Mouse (Mus musculus) limb, embryonic 10.5 days (tissue): ENCODE measurements around the gene Vps53. TPM values are rescaled to one million over a fixed set of nuclear protein-coding genes. Genes with fewer than 3 reads are reported as not detected.

ENCODE experiments used
- DNase-seq: peaks from one replicate; pipeline ENCODE4 v3.0.0-alpha.2; 2017; ENCODE audit warnings: low spot score
- H3K27ac ChIP-seq: fragments of 300-500 bp; sonication (generic); 2 replicates; pipeline ENCODE4 v1.5.1; 2016; ENCODE audit warnings: mild to moderate bottlenecking
- H3K27me3 ChIP-seq: fragments of 300-500 bp; sonication (generic); 2 replicates; pipeline ENCODE4 v1.6.1; 2016; ENCODE audit warnings: low read depth, mild to moderate bottlenecking; ENCODE audit not compliant: poor library complexity, severe bottlenecking
- H3K36me3 ChIP-seq: fragments of 300-500 bp; sonication (generic); 2 replicates; pipeline ENCODE4 v1.6.1; 2016; ENCODE audit warnings: mild to moderate bottlenecking, moderate library complexity
- H3K4me1 ChIP-seq: fragments of 300-500 bp; sonication (generic); 2 replicates; pipeline ENCODE4 v1.6.1; 2016
- H3K4me3 ChIP-seq: fragments of 300-500 bp; sonication (generic); 2 replicates; pipeline ENCODE4 v1.5.1; 2016; ENCODE audit warnings: mild to moderate bottlenecking, moderate library complexity
- H3K9me3 ChIP-seq: fragments of 300-500 bp; sonication (generic); replicated peaks from 2 replicates; pipeline ENCODE4 v1.6.1; 2016; ENCODE audit warnings: mild to moderate bottlenecking
- WGBS: fragments of 180-500 bp; shearing (Covaris S2); methylation state at CpG from one replicate; pipeline ENCODE4 v1.1.7; 2016; 5-methylcytosine and 5-hydroxymethylcytosine counted together
- polyA plus RNA-seq: library from polyadenylated mRNA; unstranded; fragments of >200 nt; fragmentation: Nextera tagmentation; extraction: Ambion mirVana; gene quantifications from 2 replicates; pipeline ENCODE4 v1.2.1, GENCODE M21; 2016

Vps53 gene
- polyA plus RNA-seq, 1 experiment from 2014 or later, result 36.2 TPM

DNA sequence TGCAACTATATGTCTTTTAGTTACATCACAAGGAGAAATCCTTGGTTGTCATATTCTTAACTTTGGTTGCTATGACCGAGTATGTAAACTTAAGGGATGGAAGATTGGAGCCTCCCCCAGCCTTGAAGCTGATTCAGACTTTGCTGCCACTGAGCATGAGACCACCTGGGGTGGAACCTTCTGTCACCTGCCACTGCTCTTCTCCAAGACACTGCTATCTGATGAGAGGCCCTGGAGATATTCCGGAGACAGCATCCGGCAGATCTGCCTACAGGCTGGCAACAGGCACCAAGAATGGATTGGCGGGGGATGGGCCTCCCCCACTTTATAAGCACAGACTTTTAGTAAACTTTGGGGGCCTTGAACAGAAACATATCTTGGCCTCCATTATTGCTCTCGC, 127.0 kb downstream of the Vps53 start:
- H3K27ac ChIP-seq, result no peak overlapping the region
- peaks cover 24% of the 10 kb centered on the region for H3K4me1 ChIP-seq
- DNase-seq, result no peak
- H3K27me3 ChIP-seq, result no peaks in the 10 kb centered on the region
- 92% methylated on average over 5 of the region's 5 CpGs for WGBS
- peaks cover 3% of the 10 kb centered on the region; the same call in 1 of the 2 replicates for H3K36me3 ChIP-seq
- H3K9me3 ChIP-seq, result no peaks in the 10 kb centered on the region
- H3K4me3 ChIP-seq, result no peak overlapping the region

DNA sequence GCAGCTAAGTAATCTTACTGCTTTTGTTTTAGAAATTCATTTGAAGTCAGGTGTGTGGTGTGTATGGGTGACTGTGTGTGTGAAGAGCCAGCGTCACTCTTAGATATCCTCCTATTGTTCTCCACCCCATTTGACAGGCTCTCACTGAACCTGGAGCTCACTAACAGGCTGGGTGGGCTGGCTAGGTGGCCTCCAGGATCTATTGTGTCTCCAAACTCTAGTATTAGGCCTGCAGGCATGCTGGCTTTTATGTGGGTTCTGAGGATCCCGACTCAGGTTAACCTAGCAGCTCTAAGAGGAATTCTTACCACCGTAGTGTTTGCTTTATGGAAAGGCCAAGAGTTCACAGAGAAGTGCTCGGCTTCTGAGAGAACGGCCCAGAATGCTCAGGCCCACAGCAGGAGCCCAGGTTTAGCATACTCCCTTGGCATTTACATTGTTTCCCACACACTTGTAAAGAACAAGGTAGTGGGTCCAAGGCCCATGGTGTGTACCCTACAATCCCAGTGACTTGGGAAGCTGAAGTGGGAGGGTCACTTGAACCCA, 128.4 kb downstream of the Vps53 start:
- no peak for DNase-seq

GRCm38 (mm10) chr11:76050509-76050908, 128.9 kb downstream of the Vps53 start:
- 40% methylated on average over 3 of the region's 3 CpGs for WGBS
- DNase-seq, result no peak

More for the DNA sequence above, 128.4 kb downstream of the Vps53 start:
- Histone ChIP-seq H3K9me3 (no peaks in the 10 kb centered on the region), H3K4me1 (peaks cover 24% of the 10 kb centered on the region), H3K27ac (no peak overlapping the region), H3K4me3 (no peak overlapping the region), H3K36me3 (peaks cover 8% of the 10 kb centered on the region), H3K27me3 (no peaks in the 10 kb centered on the region)
- 56% methylated on average over 5 of the region's 5 CpGs for WGBS

GRCm38 (mm10) chr11:76045367-76045766, 134.1 kb downstream of the Vps53 start:
- no peak for DNase-seq
- no peaks in the 10 kb centered on the region for H3K27me3 ChIP-seq
- WGBS, result 89% methylated on average over 6 of the region's 6 CpGs
- H3K27ac ChIP-seq, result no peak overlapping the region
- no peak overlapping the region for H3K4me3 ChIP-seq
- peaks cover 43% of the 10 kb centered on the region for H3K4me1 ChIP-seq
- peaks cover 10% of the 10 kb centered on the region; the same call in 1 of the 2 replicates for H3K36me3 ChIP-seq
- no peaks in the 10 kb centered on the region for H3K9me3 ChIP-seq

More at GRCm38 (mm10) chr11:76050509-76050908, 128.9 kb downstream of the Vps53 start:
- Histone ChIP-seq H3K27ac (no peak overlapping the region), H3K27me3 (no peaks in the 10 kb centered on the region), H3K4me1 (peaks cover 24% of the 10 kb centered on the region), H3K4me3 (no peak overlapping the region), H3K36me3 (peaks cover 8% of the 10 kb centered on the region), H3K9me3 (no peaks in the 10 kb centered on the region)

DNA sequence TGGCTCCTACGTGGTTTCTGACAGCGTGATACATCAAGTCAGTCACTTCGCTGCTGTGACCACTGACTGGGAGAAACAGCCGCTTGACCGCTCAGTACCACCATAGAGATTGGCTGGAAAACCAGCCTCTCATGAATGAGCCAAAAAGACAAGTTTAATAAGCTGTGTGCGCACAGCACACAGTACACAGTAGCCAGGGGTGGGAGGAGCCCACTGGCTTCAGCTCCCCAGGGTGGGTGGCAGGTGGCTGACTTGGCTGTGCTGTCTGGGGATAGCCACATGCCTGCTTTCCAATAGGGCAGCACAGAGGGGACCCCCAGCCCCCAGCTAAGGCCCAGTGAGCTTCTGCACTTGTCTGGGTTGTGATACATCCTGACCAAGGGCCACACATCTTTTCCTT, 135.0 kb downstream of the Vps53 start:
- Histone ChIP-seq H3K36me3 (peaks cover 10% of the 10 kb centered on the region; the same call in 1 of the 2 replicates), H3K4me3 (no peak overlapping the region), H3K9me3 (no peaks in the 10 kb centered on the region), H3K27ac (0 out of 2 replicates have a peak overlapping the region, but pooled peaks have one; percentile 12), H3K27me3 (no peaks in the 10 kb centered on the region), H3K4me1 (peaks cover 42% of the 10 kb centered on the region)
- 91% methylated on average over 6 of the region's 6 CpGs for WGBS
- DNase-seq, result no peak

GRCm38 (mm10) chr11:76042882-76043281, 136.6 kb downstream of the Vps53 start:
- Histone ChIP-seq H3K4me1 (peaks cover 39% of the 10 kb centered on the region), H3K27me3 (no peaks in the 10 kb centered on the region), H3K36me3 (peaks cover 10% of the 10 kb centered on the region; the same call in 1 of the 2 replicates), H3K27ac (0 out of 2 replicates have a peak overlapping the region, but pooled peaks have one; percentile 36), H3K4me3 (no peak overlapping the region), H3K9me3 (no peaks in the 10 kb centered on the region)
- DNase-seq, result no peak
- 41% methylated on average over 5 of the region's 5 CpGs for WGBS

DNA sequence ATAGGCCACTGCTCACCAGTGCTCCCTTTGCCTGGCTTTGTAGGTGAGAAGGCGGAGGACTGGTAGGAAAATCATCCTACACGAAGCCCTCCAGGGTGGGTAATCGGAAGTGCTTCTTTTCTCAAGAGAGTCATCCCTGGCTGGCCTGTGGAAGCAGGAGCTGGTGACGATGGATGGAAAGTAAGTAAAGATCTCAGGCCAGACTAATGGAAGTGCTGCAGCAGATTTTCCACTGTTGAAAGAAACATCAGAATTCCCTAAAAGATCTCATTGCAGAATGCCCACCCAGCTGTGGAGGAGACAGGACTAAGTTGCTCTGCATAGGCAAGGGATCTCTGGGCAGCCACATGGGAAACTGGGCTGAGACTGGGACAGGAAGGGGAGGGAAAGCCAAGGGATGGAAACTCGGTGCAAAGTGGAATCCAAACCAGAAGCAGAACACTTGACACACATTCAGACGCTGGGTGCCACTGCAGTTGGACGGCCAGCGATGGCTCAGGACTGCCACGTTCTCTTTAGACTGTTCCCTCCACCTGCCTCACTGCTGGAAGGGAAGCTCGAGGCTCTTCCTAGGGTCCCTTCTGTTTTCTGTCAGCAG, 137.3 kb downstream of the Vps53 start:
- no peak for DNase-seq

DNA sequence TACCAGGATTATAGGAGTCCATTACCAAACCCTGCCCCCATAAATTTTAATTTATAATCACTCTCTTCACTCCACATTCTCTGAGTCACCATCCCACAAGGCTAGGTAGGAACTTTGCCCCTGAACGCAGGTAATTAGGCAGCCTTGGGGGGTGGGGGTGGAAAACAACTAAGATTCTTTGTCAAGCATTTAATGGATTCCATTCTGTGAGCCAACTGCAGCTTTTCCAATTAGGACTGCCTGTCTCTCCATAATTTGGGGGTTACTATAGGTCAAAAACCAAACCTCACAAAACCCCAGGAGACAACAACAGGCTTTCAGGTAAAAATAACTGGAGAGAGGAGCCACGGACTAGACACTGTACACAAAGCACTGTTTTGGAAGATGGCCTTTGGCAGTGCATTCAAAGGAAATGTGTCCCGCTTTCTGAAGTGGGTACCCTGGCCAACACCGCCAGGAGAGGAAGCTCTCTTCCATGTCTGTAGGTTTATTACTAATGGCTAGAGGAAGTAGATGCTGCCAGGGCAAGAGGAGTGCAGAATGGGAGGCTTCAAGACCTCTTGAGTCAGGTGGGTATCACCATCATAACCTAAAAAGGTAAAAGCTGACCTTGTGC, 138.6 kb downstream of the Vps53 start:
- Histone ChIP-seq H3K27me3 (no peaks in the 10 kb centered on the region), H3K4me3 (no peak overlapping the region), H3K9me3 (no peaks in the 10 kb centered on the region), H3K4me1 (peaks cover 38% of the 10 kb centered on the region), H3K27ac (no peak overlapping the region), H3K36me3 (peaks cover 5% of the 10 kb centered on the region; the same call in 1 of the 2 replicates)
- DNase-seq, result no peak
- WGBS, result 81% methylated on average over 4 of the region's 4 CpGs

More for the DNA sequence above, 137.3 kb downstream of the Vps53 start:
- peaks cover 10% of the 10 kb centered on the region; the same call in 1 of the 2 replicates for H3K36me3 ChIP-seq
- H3K9me3 ChIP-seq, result no peaks in the 10 kb centered on the region
- no peak overlapping the region for H3K4me3 ChIP-seq
- 63% methylated on average over 10 of the region's 10 CpGs for WGBS
- H3K27me3 ChIP-seq, result no peaks in the 10 kb centered on the region
- peak overlapping the region; percentile 65; the same call in 1 of the 2 replicates for H3K27ac ChIP-seq
- H3K4me1 ChIP-seq, result peaks cover 38% of the 10 kb centered on the region

DNA sequence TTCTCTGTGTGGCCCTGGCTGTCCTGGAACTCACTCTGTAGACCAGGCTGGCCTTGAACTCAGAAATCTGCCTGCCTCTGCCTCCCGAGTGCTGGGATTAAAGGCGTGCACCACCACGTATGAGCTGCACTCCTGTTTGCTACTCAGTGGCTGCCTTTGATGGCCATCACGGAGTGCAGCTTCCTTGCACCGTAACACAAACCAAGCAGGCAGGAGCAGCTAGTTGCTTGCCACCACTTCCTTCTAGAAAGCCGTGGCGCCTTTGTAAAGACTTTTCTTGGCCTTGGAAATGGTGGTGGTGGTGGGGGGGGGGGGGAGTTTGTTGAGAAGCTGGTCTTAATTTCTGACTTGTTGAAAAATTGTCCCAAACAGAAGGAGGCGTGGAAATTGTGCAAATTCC, 139.3 kb downstream of the Vps53 start:
- peaks cover 38% of the 10 kb centered on the region for H3K4me1 ChIP-seq
- DNase-seq, result no peak
- no peak overlapping the region for H3K4me3 ChIP-seq
- peaks cover under 1% of the 10 kb centered on the region; the same call in 1 of the 2 replicates for H3K36me3 ChIP-seq
- H3K27ac ChIP-seq, result no peak overlapping the region
- no peaks in the 10 kb centered on the region for H3K9me3 ChIP-seq
- 88% methylated on average over 8 of the region's 8 CpGs for WGBS
- no peaks in the 10 kb centered on the region for H3K27me3 ChIP-seq

GRCm38 (mm10) chr11:76039271-76040053, 140.0 kb downstream of the Vps53 start:
- H3K4me3 ChIP-seq, result no peak overlapping the region
- 90% methylated on average over 3 of the region's 3 CpGs for WGBS
- H3K4me1 ChIP-seq, result peaks cover 41% of the 10 kb centered on the region
- H3K36me3 ChIP-seq, result no peaks in the 10 kb centered on the region
- H3K27me3 ChIP-seq, result no peaks in the 10 kb centered on the region
- DNase-seq, result no peak
- H3K27ac ChIP-seq, result no peak overlapping the region
- H3K9me3 ChIP-seq, result no peaks in the 10 kb centered on the region

GRCm38 (mm10) chr11:76037581-76038294, 141.7 kb downstream of the Vps53 start:
- WGBS, result 51% methylated on average over 6 of the region's 6 CpGs
- Histone ChIP-seq H3K4me3 (no peak overlapping the region), H3K4me1 (peaks cover 35% of the 10 kb centered on the region), H3K9me3 (no peaks in the 10 kb centered on the region), H3K27ac (no peak overlapping the region), H3K27me3 (no peaks in the 10 kb centered on the region), H3K36me3 (no peaks in the 10 kb centered on the region)
- DNase-seq, result no peak

GRCm38 (mm10) chr11:76035182-76035581, 144.3 kb downstream of the Vps53 start:
- DNase-seq, result no peak
- 86% methylated on average over 8 of the region's 8 CpGs for WGBS
- Histone ChIP-seq H3K4me1 (peaks cover 13% of the 10 kb centered on the region), H3K9me3 (no peaks in the 10 kb centered on the region), H3K27me3 (no peaks in the 10 kb centered on the region), H3K36me3 (no peaks in the 10 kb centered on the region), H3K4me3 (no peak overlapping the region), H3K27ac (no peak overlapping the region)
